Mouse (Mus musculus) heart, postnatal 14 days (tissue): ENCODE results near the gene Nfatc4. TPM values are rescaled to one million over a fixed set of nuclear protein-coding genes. Genes with fewer than 3 reads are reported as not detected.
A peak's percentile ranks its signal among the peaks of the same experiment; 100 is the strongest.

Source experiments
- DNase-seq, 2 experiments: peaks; one replicate each; pipeline ENCODE4 v3.0.0; 2021 to 2022
- intact Hi-C: fragments of 180-260 bp; cut with DNase I; formaldehyde crosslinking; loops from one replicate; pipeline ENCODE4 v1.15.1; 2025
- total RNA-seq, 2 experiments: library from RNA; stranded (reverse); gene quantifications; 2 replicates each; pipeline ENCODE4 v1.2.3; 2021

Nfatc4 gene
- total RNA-seq, 2 experiments from 2014 or later, result 7.0 to 9.2 TPM

DNA sequence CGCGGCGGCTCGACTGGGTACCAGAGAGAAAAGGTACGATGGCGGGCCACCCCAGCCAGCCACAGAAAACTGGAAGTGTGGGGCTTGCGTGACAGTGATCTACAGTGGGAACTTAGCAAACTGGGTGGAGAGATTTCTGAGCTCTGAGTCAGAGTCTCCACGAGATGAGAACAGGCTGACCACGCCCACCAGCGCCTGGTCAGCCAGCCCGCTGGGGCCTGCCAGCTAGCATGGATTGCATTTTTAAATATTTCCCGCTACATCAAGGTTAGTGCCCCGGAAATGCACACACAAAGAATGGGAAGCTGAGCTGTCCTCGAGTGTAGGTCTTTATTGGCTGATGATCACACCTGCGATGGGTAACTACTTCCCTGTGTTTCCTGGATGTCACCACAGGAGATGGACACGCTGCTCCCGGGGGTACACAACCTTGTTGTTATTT lies 7.6 kb upstream of the Nfatc4 start:
- intact Hi-C loops, result no loop called here
- DNase-seq, result peak; percentile 51 to 69

DNA sequence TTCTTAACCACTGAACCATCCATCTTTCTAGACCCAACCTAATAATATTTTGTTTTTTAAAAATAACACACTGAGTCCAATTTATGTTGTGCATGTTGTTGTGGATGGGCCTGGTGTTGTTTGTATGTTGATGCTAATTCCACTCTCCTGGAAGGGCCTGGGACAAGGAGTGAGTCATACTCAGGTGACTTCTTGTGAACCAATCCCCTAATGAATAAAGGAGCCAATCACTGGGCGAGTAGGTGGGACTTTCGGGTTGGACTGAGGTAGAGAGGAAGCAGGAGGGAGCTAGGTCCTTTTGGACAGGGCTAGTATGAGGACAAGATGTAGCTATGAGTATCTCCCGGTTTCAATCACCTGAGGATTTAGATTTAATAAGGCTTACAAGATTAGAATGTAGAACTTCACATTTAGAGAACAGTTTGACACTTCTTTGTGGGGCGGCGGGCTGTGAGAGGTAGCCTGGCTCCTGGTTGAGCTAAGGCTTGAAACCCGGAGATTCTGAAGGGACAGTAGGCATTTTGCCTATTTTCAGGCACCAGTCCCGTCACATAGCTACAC lies 3.0 kb upstream of the Nfatc4 start:
- DNase-seq, result no peak
- intact Hi-C loops, result no loop called here

DNA sequence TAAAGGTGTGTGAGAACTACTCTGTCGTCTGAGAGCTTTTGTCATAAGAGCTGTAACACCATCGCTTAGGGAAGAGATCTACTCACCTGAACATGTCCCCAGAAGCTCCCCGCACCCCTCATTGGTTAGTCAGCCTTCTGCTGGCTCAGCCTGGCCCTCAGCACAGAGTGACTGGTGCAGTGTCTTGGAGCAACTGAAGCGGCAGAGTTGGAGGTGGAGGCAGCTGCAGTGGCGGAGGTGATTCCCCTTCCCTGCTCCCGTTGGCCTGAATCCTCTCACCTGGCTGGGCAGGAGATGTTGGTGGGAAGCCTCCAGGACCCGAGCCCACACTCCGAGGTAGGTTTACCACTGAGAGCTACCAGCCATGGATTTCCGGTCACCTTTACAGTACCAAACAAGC lies 2.4 kb upstream of the Nfatc4 start:
- intact Hi-C loops, result no loop called here
- DNase-seq, result no peak

DNA sequence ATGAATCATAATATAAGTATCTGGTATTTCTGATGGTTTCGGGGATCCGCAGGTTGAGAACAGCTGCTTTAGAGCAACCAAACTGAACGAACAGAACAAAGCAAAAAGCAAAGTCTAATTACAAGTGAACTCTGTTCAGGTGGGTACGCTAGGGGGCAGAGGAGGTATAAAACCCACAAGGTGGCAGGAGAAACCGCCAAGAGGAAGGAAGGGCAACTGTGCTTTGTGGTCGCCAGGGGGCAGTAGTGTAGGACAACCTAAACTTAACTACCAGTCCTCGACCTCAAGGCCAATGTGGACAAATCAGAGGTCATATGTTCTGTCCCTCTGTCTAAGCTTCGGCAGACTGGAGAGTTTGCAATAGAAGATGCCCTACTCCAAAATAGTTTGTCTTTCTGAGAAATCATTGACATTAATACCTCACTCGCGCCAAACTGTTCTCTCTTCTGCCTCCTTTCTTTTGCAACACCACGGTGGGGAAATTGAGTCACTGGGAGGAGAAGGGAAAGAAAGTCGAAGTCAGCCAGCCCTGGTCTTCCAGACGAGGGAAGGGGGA lies 431 bp upstream of the Nfatc4 start:
- intact Hi-C loops, result loop anchor here (1.0 to 2.0 kb wide), 4 partner anchors 32 to 96 kb away; partner anchors contain the start of genes Adcy4 and Nynrin
- DNase-seq, result peak; percentile 83 to 90

DNA sequence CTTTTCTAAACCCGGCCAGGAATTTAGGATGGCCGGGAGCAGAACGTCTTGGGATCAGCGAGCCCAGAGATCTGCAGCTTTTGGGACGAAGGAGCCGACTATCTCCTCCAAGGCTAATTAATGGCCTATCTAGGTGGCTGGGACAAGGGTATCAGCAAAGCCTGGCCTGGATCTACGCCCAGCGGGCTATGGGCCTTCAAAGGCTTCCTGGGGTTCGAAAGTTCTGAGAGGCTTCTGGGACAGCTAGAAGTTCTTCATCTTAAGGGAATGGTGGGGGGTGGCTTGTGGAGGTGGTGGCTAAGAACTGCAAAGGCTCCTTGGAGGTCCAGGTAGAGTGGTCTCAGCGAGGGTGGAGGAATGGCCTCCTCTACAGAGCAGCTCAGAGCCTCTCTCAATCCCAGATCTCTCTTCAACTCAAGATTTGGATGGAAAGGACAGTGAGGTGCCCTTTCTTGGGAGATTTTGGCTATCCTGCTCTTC lies 1.1 kb downstream of the Nfatc4 start:
- intact Hi-C loops, result no loop called here
- DNase-seq, result peak; percentile 55 to 58

DNA sequence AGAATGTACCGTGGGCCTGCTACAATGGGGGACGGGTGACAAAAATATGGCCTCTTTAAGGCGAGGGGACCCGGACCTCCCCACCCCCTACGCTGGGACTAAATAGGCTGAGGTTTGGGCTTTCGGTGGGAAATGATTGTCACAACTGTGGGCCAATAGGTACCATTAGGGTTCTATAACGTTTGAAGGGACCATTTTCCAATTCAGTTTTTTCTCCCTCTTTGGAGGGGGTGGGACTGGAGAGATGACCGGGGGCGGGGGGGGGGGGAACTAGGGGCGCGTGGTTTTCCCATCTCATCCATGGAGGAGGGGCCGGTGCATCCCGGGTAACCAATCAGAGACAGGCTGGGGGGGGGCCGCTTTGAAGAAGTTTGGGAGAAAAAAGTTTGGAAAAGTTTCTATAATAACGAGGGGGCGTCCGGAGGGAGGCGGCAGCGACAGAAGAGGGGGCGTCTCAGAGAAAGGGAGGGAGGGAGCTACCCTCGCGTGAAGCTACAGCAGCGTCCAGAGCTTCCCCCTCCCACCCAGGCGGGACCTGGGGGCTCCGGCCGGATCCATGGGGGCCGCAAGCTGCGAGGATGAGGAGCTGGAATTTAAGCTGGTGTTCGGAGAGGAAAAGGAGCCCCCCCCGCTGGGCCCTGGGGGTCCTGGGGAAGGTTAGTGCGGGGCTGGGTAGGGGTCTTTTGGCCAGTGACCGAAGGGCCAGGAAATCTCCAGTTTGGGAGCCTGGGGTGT lies 1.7 kb downstream of the Nfatc4 start:
- DNase-seq, result peak; percentile 45 to 57
- intact Hi-C loops, result no loop called here

DNA sequence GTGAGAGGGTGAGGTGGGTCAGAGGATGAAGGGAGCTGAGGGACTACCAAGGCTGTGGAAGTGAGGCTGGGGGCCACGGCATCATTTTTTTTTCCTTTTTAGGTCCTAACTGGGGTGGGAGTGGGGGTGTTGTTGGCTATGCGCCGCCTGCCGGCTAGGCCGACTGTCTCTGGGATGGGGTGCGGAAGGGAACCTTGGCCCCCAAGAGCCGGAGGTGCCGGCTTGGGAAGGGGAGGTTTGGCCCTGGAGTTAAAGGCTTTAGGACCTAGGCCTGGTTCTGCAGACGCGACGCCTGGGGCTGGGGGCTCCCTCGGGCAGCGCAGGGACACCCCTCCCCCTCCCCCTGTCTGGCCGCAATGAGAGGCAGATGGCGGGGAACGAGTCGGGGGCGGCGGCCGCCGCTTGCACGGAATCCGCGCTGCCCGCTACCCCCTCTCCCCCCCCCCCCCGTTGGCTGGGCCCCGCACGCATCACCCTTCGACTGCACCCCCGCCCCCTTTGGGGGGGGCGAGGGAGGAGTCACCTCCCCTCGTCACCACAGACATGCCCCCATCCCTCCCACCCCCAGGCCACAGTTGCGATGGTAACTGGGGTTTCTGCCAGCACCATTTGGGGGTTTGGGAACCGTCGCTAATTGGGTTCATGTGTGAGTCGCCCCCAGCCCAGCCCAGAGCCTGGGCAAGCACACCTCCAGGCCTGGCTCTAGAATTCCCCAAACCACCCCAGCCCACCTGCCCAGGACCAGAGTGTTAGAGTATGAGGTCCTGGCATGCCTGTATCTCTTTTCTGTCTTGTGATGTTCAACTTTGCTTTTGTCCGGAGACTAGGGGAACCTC lies 2.5 kb downstream of the Nfatc4 start:
- intact Hi-C loops, result no loop called here

DNA sequence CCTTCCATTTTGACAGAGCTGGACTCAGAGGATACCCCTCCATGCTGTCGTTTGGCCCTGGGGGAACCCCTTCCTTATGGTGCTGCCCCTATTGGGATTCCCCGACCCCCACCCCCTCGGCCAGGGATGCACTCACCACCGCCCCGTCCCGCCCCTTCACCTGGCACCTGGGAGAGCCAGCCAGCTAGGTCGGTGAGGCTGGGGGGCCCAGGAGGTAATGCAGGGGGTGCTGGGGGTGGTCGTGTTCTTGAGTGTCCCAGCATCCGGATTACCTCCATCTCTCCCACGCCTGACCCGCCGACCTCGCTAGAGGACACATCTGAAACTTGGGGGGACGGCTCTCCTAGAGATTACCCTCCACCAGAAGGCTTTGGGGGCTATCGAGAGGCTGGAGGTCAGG lies 3.2 kb downstream of the Nfatc4 start:
- DNase-seq, result peak in 1 of 2 experiments; percentile 6

More for the DNA sequence above, 2.5 kb downstream of the Nfatc4 start:
- peak; percentile 43 to 55 for DNase-seq

DNA sequence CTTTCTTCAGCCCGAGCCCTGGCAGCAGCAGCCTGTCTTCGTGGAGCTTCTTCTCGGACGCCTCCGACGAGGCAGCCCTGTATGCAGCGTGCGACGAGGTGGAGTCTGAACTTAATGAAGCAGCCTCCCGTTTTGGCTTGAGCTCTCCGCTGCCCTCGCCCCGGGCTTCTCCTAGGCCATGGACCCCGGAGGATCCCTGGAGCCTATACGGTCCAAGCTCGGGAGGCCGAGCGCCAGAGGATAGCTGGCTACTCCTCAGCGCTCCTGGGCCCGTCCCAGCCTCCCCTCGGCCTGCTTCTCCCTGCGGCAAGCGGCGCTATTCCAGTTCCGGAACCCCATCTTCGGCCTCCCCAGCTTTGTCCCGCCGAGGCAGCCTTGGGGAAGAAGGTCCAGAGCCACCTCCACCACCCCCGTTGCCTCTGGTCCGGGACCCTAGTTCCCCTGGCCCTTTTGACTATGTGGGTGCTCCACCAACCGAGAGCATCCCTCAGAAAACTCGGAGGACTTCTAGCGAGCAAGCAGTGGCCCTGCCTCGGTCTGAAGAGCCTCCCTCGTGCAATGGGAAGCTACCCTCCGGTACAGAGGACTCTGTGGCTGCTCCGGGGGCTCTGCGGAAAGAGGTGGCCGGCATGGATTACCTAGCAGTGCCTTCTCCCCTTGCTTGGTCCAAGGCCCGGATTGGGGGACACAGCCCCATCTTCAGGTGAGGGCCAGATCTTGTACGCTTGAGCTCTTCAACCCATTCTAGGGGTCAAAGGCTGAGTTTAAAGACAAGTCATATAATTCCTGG lies 3.8 kb downstream of the Nfatc4 start:
- DNase-seq, result peak in 1 of 2 experiments; percentile 28

More for the DNA sequence above, 3.2 kb downstream of the Nfatc4 start:
- intact Hi-C loops, result no loop called here

DNA sequence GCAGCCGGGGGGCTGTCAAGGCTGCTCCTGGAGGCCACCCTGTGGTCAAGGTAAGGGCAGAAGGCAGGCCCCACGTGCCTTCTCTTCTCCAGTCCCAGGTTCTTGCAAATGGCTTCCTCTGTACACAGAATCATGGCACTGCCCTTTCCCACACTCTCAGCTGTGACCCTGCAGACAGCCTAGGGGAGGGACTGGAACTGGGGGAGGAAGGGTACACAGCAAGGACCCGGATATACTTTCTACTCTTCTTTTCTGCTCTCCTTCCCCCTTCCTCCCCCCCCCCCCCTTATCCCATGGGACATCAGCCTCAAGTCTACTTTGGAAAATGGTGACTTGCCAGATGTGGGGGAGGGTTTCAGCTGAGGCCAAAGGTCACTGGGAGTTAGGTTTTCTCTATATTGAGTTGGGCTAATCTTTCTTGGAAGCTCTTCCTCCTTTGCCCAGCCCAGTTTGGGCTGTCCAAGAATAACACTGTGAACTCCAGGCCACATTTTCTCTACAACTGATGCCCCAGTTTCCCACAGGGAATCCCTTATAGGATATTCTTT lies 5.8 kb downstream of the Nfatc4 start:
- peak in 1 of 2 experiments; percentile 42 for DNase-seq

More for the DNA sequence above, 3.8 kb downstream of the Nfatc4 start:
- intact Hi-C loops, result no loop called here

DNA sequence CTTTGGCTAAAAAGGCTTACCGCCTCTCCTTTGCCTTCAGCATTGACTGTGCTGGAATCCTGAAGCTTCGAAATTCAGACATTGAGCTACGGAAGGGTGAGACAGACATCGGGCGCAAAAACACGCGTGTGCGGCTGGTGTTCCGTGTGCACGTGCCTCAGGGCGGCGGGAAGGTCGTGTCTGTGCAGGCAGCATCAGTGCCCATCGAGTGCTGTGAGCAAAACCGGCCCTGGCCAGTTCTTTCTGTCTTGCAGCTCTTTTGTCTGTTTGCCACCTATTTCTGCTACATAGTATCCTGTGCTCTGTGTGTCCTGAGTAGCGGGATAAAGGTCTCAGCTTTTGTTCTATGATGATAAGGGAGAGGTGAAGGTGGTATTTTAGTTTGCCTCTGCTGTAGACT lies 6.9 kb downstream of the Nfatc4 start:
- intact Hi-C loops, result no loop called here
- DNase-seq, result no peak

More for the DNA sequence above, 5.8 kb downstream of the Nfatc4 start:
- intact Hi-C loops, result no loop called here

DNA sequence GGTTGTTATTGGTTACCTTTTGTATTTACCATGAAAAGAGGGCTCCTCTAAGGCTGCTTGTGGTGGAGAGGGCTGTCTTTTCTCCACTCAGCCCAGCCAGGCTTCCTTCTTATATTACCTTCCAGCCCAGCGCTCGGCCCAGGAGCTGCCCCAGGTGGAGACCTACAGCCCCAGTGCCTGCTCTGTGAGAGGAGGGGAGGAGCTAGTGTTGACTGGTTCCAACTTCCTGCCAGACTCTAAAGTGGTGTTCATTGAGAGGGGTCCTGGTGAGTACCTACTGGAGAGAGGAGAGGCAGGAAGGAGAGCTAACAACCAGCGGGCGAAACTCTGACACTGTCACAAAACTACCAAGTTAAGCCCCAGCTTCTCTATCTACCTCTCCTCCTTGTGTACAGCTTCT lies 7.4 kb downstream of the Nfatc4 start:
- no peak for DNase-seq
- intact Hi-C loops, result no loop called here

DNA sequence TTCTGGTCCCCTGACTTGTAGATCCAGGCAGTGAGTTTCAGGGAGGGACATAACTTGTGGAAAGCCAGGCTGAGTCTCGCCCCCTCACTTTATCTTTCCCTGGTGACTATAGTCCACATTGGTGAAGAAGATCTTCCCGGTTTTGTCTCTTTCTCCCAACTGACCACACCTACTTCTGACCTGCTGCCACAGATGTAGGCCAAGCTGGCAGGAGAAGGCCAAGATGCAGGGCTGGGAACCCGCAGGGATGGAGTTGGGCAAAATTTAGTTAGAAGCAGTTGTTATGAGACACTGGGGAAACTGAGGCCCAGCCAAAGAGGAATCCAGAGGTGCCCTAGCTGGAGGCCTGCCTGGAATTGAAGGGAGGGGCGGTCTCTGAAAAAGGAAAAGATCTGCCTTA lies 10.2 kb downstream of the Nfatc4 start:
- intact Hi-C loops, result no loop called here
- DNase-seq, result no peak

DNA sequence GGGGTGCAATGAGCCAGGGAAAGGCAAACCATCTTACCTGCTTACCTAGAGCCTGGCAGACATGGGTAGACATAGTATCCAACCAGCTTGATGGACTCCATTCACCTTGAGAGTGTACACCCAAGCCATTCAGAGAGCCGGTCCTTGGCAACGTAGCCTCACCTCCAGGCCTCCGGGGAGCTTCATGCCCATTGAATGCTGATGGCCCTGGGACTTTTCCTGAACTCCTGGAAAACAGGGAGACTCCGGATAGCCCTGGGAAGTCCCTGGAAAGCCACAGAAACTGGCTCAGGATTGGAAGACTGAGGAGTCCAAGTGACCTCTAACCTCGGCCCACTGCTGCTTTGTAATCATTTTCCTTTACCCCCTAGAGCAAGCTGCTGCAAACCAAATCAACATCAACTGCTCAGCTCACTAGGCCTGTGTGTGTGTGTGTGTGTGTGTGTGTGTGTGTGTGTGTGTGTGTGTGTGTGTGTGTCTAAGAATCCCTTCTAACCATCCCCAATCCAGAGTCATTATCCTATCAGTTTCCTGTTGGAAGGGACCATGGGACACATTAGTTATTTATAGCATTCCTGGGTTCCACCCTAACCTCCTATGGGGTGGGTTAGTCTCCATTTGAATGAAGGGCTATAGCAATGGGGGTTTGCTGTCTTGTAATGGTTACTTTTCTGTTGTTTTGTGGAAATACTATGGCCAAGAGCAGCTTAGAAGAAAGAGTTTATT lies 12.0 kb downstream of the Nfatc4 start:
- intact Hi-C loops, result no loop called here
- DNase-seq, result no peak

DNA sequence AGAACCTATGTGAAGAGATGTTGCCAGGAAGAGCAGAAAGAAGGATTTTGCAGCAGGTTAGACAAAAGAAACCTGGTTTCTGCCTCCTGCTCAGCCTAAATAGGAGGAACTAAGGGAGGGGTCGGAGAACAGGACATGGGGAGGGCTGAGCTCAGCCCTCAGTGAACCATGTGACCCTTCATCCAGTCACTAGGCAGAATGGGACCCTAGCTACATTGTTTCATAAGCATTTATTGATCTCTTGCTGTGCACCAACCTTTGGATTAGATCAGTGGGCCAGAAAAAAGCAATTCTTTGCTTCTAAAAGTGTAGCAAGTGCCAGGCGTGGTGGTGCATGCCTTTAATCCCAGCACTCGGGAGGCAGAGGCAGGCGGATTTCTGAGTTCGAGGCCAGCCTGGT lies 15.4 kb downstream of the Nfatc4 start:
- DNase-seq, result no peak
- intact Hi-C loops, result no loop called here

DNA sequence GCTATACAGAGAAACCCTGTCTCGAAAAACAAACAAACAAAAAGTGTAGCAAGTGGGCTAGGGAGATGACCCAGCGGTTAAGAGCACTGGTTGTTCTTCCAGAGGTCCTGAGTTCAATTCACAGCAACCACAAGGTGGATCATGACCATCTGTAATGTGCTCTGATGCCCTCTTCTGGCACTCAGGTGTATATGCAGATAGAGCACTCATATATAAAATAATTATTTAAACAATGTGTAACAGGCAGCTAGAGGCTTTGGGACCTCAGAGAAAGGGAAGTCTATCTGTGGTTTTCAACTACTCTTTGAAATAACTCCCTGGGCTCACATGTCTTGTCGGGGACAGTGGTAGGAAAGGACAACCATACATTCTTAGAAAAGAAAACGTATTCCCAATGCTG lies 15.8 kb downstream of the Nfatc4 start:
- intact Hi-C loops, result no loop called here
- DNase-seq, result no peak

DNA sequence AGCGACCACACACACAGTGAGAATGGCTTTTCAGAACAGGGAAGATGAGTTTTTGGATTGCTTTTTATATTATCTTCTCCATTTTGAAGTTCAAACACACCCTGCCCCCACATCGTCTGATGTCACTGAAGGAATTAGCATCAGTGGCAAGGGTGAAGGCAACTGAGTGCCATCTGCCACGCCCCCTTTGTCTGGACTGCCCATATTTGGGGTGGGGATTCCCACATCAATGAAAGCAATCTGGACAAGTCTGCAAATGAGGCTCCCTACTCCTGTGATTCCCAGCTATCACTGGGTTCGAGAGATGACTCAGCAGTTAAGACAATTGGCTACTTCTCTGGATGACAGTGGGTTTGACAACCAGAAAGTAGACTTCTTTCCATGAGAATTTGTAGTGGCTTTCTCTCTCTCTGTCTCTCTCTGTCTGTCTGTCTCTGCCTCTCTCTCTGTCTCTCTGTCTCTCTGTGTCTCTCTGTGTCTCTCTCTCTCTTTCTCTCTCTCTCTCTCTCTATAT lies 18.0 kb downstream of the Nfatc4 start:
- no peak for DNase-seq
- intact Hi-C loops, result no loop called here

DNA sequence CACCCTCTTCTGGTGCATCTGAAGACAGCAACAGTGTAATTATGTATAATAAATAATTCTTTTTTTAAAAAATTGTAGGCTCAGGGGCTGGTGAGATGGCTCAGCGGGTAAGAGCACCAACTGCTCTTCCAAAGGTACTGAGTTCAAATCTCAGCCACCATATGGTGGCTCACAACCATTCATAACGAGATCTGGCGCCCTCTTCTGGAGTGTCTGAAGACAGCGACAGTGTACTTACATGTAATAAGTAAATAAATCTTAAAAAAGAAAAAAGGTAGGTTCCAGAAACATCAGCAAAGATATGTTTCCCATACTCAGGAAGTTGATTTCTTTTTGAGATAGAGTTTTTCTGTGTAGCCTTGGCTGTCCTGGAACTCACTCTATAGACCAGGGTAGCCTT lies 19.9 kb downstream of the Nfatc4 start:
- intact Hi-C loops, result no loop called here

More for the DNA sequence above, 19.9 kb downstream of the Nfatc4 start:
- no peak for DNase-seq
